Mouse (Mus musculus): Measurements from ENCODE around the gene Adamts7.

The Adamts7 gene

DNA sequence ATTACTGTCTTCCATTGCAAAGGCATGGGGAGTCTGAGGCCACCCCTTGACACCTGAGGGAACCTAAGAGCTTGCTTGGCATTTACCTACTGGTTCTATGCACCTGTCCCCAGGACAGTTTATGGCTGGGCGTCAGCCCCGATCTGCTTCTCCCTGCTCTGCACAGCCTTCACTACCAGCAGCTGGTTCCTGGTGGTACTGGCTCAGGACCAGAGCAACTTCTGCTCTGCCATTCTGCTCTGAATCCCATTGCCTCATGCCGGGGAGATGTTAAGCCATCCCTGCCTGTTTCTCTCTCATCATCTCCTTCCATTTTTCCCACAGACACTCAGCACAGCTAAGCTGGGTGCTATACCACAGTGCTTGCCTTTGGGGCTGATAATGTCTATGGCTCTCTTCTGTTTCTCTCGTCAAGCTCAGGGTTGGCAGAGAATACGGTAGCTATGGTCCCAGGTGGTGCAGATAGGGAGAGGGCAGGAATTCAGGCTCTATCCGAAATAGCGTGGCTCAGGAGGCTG is 35.1 kb downstream of the Adamts7 start:
- no peak for DNase-seq (ENCODE audit: low spot score in 2 of 2)

DNA sequence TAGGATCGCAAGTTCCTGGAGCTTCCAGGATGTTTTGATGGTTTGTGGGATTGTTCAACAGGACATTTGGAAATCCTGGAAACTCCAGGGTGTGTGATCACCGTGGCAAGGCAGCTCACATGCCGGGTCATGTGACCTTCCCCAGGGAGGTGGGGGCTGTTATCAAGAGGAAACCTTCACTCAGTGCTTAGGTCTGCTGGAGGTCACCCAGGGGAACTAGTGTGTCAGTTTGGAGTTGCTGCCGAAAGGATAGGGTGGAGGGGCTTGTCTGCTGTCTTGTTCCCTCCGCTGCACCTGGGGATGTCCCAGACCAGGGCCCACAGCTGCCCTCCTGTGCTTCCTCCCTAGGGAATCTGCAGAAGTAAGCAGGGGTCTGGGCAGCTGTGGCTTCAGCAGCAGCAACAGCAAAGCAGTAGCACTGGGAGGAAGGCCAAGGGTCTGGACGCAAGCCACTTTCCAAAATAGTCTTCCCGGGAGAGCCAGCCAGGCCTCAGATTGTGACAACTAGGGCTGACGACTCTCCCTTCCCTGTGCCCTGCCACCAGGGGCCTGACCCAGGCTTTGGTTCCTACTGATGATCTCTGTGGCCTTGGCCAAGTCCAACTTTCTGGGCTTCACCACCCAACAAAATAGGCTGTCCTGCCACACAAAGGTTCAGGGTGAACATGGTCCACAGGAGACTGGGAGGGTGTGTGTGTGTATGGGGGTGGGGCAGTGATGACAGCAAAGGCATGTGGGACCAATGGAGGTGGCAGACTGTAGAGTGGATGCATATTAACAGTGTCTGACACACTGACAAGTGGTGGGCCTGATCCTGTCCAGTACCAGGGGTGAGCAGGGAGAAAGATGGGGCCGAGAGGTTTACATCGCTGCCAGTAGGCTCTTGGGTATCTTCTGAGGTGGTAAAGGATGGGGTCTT is 35.9 kb downstream of the Adamts7 start:
- no peak for DNase-seq (ENCODE audit: low spot score in 2 of 2)

DNA sequence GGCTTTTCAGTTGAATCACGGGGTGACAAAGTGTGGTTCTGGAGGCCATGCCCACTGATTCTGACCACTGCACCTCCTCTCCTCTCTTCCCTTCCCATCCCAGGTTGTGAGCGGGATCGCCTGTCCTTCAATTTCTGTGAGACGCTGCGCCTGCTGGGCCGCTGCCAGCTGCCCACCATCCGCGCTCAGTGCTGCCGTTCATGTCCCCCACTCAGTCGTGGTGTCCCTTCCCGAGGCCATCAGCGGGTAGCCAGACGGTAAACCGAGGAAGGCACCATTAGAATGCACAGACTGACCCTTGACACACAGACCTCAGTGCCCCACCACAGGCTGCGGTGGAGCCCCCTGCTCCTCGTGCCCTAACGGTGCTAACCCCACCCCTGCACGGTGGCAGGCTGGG is 36.7 kb downstream of the Adamts7 start:
- no peak for DNase-seq (ENCODE audit: low spot score in 2 of 2)

DNA sequence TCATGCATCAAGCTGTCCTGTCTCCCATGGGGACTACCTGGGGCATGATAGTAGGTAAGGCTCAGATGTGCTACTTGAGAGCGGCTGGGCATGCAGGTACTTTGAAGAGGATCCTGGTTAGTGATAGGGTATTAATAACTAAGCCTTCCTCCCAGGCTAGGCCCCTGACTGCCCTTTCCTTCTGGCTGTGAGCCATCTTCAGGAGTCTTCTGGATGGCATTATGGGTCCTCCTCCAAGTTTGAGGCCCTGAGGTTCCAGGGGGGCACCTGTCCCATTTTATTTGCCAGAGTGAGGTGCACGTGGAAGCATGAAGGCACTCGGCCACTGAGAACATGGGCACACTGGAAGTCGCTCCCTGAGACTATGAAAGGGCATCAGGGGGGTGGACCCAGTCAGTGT is 37.6 kb downstream of the Adamts7 start:
- DNase-seq (ENCODE audit: low spot score in 2 of 2) = no peak

DNA sequence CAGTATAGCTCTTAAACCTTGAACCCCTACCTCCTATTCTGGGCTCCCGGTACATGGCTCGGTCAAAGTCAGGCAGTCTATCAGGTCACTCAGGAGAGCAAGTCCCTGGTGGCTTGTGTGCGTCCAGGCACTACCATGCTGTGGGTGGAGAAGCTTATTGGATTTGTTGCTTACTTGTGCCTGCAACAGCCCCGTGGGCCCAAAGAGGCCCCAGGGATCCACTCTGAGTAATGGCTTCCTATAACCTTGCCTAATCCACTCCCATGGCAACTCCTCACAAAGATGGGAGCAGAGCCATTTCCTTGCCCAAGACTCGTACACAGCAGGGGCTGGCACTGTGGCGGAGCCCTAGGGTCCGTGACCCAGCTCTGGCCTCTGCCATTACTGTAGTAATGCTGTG is 38.2 kb downstream of the Adamts7 start:
- no peak for DNase-seq (ENCODE audit: low spot score in 2 of 2)

DNA sequence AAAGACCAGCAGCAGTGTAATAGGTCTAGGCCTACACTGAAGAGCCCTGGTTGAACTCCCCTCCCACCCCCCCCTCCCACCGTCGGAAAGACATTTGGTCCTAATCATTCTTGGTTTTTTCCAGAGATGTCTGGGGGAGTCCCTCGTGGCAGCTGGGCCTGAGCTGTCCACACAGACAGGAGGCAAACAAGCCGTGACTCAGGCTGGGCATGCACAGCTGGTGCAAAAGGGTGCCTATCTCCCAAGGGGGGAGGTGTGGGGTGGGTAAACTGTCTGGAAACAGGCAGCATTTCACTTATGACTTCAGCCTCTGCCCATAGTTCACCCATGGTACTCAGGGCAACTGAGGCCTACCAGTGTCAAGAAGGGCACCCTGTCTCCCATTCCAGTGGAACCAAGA is 38.7 kb downstream of the Adamts7 start:
- DNase-seq (ENCODE audit: low spot score in 2 of 2) = no peak

DNA sequence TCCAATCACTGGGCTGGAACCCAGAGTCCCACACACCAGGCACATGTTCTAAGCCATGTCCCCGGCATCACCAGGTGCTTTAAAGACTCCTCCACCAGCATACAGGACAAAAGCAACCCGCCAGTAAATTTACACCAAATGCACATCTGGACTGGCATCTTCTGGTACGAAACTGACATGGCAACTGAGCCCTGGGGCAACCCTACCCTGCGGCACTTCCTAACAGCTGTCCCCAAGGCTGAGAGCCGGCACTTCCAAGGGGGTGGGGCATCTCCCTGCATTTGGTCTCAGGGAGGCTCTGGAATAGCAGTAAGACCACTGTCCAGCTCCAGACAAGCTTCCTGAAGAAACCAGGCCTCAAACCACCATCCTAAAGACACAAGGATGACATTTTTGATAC is 40.4 kb downstream of the Adamts7 start:
- no peak for DNase-seq (ENCODE audit: low spot score in 2 of 2)

DNA sequence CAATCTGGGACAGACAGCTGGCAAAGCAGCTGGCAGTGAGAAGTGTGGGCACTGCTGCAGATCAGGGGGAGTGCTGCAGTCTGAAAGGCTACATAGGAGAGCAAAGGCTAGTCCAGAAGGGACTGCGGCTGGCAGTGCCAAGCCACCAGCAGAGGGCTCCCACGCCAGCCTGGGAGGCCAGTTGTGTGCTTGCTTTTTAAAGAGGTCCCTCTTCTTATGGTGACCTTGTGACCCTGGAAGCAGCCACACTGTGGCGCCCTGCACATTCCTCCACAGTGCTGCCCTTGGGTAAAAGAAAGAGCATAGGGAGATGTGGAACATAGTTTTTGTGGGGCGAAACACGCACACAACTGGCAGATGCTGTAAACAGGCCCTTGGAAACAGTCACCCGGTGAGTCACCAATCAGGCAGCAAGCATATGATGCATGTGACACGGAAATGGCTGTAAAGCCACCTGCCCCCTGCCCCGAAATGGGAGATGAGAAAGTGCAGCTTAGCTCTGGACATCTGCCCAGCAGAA is 41.6 kb downstream of the Adamts7 start:
- DNase-seq (ENCODE audit: low spot score in 2 of 2) = no peak

DNA sequence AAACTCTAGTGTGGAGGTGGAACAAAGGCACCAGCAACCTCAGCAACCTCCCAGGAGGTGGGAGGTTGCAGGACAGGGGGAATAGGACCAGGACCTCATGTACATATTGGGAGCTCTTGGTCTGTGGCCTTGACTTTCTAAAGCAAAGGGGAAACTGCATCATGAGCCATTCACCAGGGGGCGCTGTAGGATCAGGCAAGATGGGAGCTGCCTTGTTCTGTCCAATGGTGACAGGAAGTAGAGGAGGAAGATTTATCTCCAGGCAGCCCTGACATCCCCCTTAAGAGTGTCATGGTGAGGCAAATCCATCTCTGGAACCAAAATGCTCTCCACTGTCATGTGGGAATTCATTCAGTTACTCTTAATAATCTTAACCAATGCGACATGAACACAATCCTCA is 43.6 kb downstream of the Adamts7 start:
- DNase-seq (ENCODE audit: low spot score in 2 of 2) = peak; percentile 67 to 85

DNA sequence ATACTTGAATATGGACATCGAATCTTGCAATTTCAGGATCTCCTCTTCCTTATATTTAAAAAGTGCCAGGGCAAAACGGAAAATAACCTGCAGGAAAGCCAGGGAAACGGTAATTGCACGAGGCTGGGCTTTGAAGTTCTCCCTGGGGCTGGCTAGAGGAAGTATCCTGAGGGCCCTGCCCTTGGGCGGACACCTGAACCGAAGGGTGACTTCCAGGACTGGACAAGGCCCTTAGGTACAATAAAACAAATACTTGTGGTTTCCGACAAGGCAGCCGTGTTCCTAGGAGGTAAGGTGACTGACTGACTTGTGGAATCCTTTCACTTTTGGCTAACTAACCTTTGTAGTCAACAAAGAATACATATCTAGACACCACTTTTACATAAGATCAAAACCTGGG is 44.9 kb downstream of the Adamts7 start:
- no peak for DNase-seq (ENCODE audit: low spot score in 2 of 2)

DNA sequence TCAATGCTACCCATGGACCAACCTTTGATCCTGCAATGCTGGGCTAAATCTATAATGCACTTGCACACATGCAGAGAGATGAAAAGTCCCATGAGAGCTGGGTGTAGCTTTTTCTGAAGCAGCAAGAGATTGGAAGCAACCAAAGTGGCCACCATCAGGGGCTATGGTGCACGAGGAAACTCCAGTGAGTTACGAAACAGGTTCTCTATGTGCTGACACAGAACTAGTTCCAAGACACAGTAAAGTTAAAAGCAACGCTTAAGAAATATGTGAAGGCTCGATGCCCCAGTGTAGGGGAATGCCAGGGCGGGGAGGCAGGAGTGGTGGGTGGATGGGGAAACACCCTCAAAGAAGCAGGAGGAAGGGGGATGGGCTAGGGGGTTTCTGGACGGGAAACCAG is 45.8 kb downstream of the Adamts7 start:
- no peak for DNase-seq (ENCODE audit: low spot score in 2 of 2)

DNA sequence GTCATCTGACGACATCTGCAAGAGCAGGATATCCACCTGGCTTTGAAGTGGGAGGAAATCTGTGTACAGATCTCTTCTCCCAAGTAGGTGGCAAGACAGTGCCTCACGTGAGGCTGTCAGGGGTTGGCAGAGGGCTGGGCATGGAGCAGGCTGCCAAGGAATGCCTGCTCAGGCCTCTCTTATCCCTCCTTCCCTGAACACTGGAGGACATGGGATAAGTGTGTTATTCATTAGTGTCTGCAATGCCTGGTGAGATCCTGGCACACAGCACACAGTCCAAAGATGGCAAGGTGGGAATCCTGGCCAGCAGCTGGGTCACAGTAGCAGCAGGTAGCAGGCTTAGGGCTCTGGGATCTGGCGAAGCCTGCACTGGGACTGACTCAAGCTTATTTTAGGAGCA is 50.3 kb downstream of the Adamts7 start:
- DNase-seq (ENCODE audit: low spot score in 2 of 2) = no peak

DNA sequence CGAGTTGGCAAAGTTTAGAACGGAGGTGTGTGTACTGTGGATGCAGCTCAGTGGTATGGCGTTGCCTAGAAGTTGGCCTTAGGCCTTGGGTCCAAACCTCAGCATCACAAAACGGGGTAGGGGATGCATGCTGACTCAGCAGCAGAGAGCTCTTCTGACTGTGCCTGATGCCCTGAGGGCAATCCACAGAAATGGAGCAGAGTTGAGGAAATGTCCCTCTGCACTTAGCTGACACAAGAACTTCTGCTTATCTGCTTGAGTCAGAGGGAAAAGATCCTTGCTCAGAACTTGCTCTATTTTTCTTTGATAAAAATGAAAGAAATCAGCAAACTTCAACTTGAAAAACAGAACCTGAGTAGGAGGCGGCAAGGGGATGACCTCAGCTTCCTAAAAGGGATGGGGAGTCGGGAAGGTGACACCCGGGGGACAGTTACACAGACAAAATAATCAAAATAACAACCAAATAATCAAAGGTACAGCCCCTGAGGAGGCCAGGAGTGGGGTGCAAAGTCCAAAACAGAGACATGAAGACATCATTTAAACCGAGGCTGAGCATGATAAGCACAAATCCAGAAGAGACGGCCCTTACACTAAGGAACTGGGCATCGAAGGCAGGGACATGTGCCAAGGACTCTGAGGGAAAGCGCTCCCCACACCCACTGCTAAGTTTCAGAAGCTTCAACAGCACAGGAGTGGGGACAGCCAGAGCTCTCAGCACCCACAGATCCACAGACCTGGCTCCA is 53.6 kb downstream of the Adamts7 start:
- no peak for DNase-seq (ENCODE audit: low spot score in 2 of 2)

DNA sequence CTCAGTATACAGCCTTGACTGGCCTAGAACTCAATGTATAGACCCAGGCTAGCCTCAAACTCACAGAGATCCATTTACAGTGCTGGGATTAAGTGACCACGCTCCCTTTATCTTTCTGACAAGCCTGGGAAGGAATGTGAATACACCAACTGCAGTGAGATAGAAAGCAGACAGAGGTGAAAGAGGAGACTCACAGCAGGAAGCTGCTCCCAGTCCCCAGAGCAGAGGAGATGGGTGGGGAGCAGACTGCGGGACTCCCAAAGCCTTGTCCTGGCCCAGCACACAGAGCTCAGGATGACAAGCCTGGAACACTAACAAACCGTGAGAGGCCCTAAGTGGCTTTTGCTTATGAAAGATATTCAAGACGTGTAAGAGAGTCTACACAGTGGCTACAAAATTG is 54.6 kb downstream of the Adamts7 start:
- no peak for DNase-seq (ENCODE audit: low spot score in 2 of 2)

DNA sequence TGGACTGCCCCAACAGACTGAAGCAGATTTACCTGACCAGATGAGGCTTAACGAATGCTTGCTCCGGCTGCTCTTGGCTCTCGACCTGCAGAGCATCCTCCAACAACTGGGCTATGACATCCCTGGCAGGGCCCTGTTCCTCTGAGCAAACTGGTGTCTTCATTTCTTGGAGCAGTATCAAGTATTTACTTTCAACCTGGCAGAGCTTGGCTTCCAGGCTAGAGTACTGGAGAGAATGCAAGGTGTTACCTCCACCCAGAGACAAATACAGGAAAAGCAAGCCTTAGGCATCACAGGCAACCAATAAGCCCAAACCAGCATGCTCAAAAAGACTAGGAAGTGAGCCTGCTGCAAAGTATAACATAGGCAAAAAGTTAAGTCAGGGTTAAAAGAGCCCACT is 59.4 kb downstream of the Adamts7 start:
- DNase-seq (ENCODE audit: low spot score in 2 of 2) = no peak

DNA sequence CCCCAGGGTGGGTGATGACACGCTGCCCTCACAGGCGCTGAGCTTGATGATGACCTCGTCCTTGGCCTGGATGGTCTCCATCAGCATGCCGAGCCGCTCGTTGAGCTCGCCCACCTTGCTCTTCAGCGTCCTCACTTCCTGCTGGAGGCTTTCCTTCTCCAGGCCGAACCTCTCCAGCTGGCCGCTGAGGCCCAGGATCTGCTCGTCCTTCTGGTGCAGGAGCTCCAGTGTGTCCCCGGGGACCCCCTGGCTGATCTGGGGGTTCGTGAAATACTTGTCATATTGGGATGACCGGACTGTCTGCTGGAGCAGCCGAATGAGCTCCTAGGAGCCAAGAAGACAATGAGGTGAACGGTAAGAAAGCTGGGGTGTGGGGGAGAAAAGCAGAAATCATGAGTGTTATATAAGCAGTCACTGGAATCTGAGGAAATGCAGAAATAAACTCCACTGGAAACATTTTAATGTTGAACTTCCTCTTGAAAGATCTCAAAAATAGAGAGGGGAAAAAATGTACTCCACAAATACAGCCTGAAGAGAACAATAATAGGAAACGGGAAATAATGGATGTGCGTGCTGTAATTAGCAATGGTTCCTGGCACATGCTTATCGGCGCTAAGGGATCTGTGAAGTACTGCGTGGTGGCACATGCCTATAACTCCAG is 63.3 kb downstream of the Adamts7 start:
- no peak for DNase-seq (ENCODE audit: low spot score in 2 of 2)

DNA sequence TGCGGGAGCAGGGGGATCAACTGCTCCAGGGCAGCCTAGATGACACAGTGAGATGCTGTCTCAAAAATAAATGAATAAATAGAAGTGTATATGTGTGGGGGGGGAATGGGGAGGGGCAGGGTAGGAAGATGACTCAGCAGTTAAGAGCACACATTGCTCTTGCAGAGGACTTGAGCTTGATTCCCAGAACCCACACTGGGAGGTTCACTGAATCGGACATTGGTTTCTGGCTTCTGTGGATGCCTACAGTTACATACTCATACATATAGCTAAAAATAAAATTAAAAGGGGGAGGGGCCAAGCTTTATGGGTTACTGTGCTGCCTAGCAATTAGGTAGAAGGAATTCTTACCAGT is 63.9 kb downstream of the Adamts7 start:
- no peak for DNase-seq (ENCODE audit: low spot score in 2 of 2)

DNA sequence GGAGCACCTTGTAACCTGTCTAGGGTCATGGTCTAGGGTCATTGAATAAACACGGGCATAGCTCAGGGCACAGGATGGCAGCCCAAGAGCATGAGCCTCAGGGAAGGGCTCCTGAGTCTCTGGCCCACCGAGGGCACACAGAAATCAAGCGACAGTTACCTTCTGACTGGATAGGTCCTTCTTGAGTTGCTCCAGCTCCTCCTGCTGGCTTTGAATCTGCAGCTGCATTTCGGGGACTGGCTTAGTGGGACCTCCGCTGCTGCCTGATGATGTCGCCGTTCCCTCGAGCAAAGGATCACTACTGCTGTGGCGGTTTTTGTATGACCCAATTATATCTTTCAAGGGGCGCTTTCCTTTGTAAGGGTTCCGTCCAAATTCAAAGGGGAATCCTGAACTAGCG is 64.3 kb downstream of the Adamts7 start:
- DNase-seq (ENCODE audit: low spot score in 2 of 2) = no peak

DNA sequence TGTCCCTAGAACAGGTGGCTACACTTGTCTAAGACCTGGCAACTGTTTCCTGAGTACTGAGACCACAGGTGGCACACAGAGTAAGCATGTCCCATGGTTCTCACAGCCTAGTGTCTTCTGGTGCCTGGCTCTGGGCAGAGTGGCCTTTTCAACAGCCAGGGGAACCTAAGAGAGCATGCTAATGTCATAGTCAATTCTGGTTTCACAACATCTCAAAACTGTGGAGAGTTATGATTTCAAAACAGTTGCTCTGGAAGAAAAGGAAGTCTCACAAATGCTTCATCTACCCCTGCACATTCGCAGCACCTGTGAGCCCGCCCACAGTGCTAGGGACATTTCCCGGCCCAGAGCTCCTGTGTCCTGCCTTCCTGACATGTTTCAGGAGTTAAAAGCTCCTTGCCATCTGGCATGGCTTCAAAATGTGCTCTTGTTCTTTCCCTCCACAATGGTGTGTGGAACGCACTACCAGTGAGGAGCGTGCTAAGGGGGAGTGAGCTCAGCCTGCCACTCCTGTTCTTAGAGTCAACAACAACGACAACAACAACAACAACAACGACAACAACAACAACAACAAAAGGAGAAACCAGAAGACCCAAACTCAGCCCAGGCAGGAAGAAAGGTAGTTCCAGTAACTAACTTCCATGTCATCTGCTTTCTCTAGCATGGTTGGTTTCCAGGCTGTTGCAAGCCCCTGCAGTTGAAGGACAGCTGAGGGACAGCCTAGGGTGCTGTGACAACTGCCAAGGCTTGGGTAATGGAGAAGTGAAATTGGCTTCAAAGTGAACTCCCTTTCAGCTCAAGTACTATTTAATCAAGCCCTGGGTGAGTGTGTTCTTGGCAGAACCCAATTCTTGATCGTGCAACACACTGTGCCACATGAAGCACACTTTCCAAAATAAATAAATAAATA is 70.2 kb downstream of the Adamts7 start:
- DNase-seq (ENCODE audit: low spot score in 2 of 2) = no peak

DNA sequence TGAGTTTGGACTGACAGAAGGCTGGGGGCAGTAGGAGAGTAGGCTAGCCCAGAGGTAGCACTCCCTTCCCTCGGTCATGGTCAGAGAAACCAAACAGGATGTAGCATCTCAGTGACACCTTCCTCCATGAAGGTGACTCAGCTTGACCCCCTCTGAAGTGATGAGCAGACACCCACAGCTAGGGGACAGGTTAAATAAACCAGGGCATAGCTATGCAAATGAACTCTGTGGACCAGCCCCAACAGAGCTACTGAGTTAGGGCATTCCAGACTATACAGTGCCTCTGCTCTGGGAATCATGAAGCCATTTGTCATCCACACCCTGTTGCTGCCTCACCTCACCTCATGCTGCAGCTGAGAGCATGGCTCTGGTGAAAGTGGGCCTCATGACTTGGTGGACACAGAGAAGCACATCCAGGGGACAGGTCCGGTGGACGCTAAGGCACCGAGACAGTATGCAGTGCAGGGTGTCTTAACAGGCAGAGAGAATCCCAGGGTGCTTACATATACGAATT is 71.1 kb downstream of the Adamts7 start:
- DNase-seq (ENCODE audit: low spot score in 2 of 2) = no peak

DNA sequence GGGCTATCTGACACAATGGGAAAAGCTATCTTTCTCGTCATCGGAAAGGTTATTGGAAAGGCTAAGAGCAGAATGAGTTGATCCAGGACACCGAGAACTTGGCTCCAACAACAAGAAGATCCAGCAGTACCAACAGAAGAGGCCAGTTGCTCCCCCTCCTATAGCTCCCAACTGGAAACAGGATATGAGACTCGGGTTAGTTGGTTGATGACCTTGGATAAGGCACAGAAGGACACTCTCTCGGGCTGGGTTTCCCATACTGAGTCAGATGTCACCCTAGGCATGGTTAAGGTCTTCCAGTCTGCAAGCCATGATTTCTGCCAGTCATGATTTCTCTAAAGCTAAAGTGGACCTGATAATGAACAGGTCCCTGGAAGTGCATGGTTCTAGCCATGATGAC is 71.9 kb downstream of the Adamts7 start:
- no peak for DNase-seq (ENCODE audit: low spot score in 2 of 2)
